Mouse (Mus musculus): ENCODE results near the gene Cpsf4l.

The Cpsf4l gene

GRCm38 (mm10) chr11:113697571-113697970, 12.2 kb downstream of the Cpsf4l start:
- DNase-seq = no peak

DNA sequence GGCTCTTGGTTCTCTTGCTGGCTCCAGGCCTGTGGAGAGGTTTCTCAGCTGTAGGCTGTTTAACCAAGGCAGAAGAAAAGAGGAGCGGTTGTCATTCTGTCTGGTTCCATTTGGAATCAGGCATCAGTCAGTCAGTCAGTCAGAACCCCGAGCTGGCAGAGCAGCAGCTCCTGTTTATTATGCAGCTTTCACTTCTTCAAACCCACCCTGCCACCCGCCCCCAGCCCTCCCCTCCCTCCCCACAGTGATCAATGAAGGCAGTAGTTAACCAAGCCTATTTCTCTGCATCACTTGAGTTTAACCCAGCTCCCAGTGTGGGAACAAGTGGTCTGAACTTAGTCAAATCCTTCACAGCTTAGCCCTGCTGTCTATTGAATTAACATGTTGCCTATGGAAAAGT, 18.0 kb downstream of the Cpsf4l start:
- DNase-seq = no peak

- no peak for DNase-seq
Measured at GRCm38 (mm10) chr11:113691318-113691717, 18.5 kb downstream of the Cpsf4l start.

- no peak for DNase-seq
Measured at GRCm38 (mm10) chr11:113690506-113690905, 19.3 kb downstream of the Cpsf4l start.

DNA sequence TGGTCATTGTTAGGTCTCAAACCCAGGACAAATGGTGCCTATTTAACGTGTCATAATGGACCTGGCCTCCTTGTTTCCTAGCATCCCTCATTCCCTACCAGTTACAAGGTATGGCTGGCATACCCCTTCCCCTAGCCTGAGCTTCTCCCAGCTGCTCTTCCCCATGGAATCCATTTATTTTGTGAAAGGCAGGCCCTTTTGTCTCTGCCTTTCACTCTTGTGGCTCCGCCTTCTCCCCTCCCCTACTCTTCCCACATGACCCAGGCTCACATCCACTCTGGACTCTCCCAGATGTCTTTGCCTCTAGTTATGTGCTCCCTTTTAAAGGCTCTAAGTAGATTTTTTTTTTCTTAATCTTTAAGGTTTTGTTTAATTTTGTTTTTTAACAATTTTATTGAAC, 22.8 kb downstream of the Cpsf4l start:
- DNase-seq = peak; percentile 28

- no peak for DNase-seq
Measured at GRCm38 (mm10) chr11:113684707-113685426, 24.9 kb downstream of the Cpsf4l start.

DNA sequence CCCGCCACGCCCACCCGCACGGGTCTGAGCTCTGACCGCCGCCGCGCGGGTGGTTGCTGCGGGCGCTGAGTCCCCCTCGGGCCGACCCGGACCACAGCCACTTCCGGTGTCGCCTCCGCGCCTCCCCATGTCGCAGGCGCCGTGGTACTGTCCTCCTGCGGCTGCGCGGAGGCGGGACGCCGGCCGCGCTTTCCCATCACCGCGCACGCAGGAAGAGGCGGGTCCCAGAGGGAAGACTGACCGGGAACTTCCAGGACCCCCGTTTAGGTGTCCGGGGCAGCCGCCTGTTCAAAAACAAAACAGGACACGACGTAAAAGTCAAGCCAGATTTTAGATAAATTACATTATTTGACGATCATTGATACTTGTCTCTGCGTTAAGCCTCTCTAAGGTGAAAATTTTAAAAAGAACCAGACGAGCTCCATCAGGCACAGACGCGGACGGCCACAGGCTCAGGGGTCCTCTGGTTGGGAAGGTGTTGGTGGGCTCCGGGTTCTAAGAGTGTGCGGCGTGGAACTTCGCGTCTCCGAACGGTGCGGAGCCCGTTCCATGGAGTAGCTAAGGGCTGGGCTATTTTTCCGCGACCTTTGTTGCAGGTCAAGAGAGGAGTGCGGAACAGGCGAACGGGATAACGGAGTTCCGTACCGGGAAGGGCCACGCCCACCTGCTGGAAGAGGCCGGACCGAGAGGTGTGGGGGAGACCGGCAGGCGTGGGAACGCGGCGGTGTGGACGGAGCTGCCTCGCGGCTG, 25.7 kb downstream of the Cpsf4l start, which contains the start of the genes Fam104a and D11Wsu47e:
Gene Fam104a, minus strand, starts transcription at position 199 of the 750 bp plus-strand sequence.
Gene D11Wsu47e, plus strand, starts transcription at position 456 of the 750 bp plus-strand sequence.
- DNase-seq = peak; percentile 97

DNA sequence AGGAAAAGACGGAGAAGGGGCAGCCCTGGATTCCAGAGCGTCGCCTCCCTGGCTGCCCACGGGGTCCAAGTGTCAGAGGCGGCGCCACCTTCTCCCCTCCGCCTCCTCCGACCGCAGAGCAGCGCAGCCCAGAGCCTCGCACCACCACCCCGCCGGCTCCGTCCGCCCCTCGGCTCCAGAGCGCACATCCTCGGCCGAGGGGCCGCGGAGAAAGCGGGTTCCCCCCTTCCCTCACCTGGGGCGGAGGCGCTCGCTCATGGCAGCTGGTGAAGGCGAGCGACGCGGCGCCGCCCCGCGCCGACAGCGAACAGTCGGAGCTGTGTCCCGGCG, 26.2 kb downstream of the Cpsf4l start:
- no peak for DNase-seq

GRCm38 (mm10) chr11:113682897-113683626, 26.8 kb downstream of the Cpsf4l start:
- peak; percentile 55 for DNase-seq

DNA sequence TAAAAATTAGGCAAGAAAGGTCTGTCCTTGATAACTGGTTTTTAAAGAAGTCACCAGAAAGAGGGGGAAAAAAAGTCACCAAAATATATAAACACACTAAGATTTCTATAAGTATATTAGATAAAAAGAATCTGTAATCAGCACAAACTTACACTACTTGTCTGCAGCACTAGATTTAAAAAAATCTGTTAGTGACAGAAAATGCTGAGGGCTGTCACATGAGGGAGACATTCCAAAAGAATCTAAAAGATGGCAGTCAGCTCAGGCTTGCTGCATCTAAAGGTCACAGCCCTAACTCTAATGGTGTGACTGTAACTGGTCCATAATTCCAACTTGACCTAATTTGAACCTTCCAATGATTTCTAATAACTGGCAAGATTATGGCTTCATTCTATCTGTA, 27.8 kb downstream of the Cpsf4l start:
- no peak for DNase-seq

- no peak for DNase-seq
Measured at GRCm38 (mm10) chr11:113680954-113681353, 28.9 kb downstream of the Cpsf4l start.

GRCm38 (mm10) chr11:113678373-113678772, 31.4 kb downstream of the Cpsf4l start:
- peak; percentile 32 for DNase-seq

DNA sequence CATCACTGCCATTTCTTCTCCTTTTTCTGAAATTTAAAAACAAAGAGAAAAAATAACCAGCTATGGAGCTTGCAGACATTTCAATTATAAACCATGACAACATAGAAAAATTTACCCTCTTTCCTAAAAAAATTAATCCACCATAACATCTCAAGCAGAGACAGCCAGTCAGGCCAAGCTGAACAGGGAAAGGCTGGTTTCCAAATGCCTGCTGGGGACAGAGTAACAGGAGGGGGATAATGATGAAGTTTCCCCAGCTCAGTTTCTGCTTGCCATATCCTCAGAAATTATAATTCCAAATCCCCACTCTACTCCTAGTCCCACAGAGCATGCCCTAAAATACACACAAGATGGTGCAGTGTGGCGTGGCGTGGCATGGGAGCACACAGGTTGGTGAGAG, 32.4 kb downstream of the Cpsf4l start:
- DNase-seq = no peak

GRCm38 (mm10) chr11:113676847-113677246, 33.0 kb downstream of the Cpsf4l start:
- no peak for DNase-seq

DNA sequence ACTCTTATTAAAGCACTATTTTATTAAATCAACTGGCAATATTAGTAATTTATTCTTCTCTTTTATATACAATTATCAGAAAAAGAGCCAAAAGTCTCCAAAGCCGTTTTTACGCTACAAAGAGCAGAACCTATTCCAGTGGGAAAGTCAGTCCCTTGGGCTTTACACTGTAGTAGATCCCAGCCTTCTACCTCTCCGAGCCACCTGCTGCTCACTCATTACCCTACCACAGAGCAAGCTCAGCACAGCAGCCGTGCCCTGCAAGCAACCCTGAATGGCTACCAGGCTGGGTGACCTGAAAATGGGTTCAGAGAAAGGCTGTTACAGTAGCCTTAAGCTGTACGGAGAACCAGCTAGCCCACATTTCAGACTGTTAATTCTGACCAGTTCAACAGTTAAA, 35.2 kb downstream of the Cpsf4l start:
- DNase-seq = no peak

DNA sequence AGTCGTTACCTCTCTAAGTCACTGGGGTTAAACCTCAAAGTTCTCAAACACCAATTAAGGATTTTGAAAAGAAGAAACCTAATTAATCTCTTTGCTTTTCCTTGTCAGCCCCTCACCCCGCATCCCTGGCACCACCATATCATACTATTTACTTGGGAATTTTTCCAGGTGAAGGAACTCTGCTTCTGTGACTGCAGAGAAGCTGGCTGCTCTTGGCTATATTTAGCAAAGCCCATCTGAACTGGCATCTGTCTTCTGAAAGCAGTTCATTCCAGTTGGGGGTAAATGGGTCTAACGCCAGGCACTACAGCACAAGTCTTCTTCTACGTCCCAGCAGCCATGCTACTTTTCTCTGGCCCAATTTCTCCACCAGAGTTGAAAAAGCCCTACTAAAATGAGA, 36.2 kb downstream of the Cpsf4l start:
- DNase-seq = no peak

GRCm38 (mm10) chr11:113669711-113670110, 40.1 kb downstream of the Cpsf4l start:
- DNase-seq = no peak

DNA sequence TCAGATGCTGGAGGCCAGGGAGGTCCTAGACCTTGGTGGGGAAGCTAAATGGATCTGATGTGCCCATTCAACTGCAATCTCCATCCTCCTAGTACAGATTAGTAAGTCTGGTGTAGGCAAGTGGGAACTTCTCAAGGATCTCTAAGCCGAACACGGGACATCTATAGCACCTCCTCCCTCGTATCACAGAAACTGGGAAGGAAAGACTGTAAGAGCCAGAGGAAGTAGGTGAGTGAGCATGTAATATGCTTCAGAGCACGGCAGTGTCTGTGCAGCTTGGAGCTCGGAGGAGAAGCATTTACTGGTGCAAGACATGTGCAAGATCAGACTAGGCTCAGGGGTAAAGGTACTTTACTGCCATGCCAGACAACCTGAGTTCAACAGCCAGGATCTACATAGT, 41.0 kb downstream of the Cpsf4l start:
- no peak for DNase-seq

GRCm38 (mm10) chr11:113667704-113668103, 42.1 kb downstream of the Cpsf4l start:
- peak; percentile 17 for DNase-seq

GRCm38 (mm10) chr11:113667122-113667521, 42.7 kb downstream of the Cpsf4l start:
- peak; percentile 26 for DNase-seq

GRCm38 (mm10) chr11:113666648-113667047, 43.2 kb downstream of the Cpsf4l start:
- peak; percentile 46 for DNase-seq

GRCm38 (mm10) chr11:113666205-113666604, 43.6 kb downstream of the Cpsf4l start:
- DNase-seq = no peak

DNA sequence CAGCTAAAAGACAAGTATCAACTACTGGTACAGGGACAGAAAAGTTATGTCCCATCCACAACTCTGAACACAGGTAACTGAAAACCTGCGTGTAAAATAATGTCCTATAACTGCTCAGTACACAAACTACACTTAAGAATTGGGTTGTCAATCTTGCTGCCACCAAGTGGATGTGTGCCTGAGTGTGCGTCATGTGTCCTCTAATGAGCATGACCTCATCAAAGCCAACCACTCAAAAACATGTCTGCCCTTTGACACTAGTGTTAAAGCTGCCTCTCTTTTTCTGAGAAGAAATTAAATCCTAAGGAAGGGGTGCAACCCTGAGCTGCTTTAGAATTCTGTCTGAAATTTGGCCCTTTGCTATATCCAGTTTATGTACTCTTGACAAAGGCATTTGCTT, 45.5 kb downstream of the Cpsf4l start:
- peak; percentile 44 for DNase-seq
